Mouse (Mus musculus) forebrain, embryonic 10.5 days (tissue): ENCODE data around the gene Cd8b1. TPM values are rescaled to one million over a fixed set of nuclear protein-coding genes. Genes with fewer than 3 reads are reported as not detected.

Experiments
- DNase-seq: peaks from one replicate; pipeline ENCODE4 v3.0.0-alpha.2; 2017; ENCODE audit warnings: low spot score; ENCODE audit errors: extremely low spot score
- H3K27ac ChIP-seq: fragments of 300-500 bp; sonication (generic); 2 replicates; pipeline ENCODE4 v1.5.1; 2016; ENCODE audit warnings: mild to moderate bottlenecking
- H3K27me3 ChIP-seq: fragments of 300-500 bp; sonication (generic); 2 replicates; pipeline ENCODE4 v1.6.1; 2016; ENCODE audit warnings: mild to moderate bottlenecking; ENCODE audit not compliant: poor library complexity, severe bottlenecking
- H3K36me3 ChIP-seq: fragments of 300-500 bp; sonication (generic); replicated peaks from 2 replicates; pipeline ENCODE4 v1.6.1; 2016; ENCODE audit warnings: mild to moderate bottlenecking, moderate library complexity
- H3K4me1 ChIP-seq: fragments of 300-500 bp; sonication (generic); 2 replicates; pipeline ENCODE4 v1.6.1; 2016
- H3K4me3 ChIP-seq: fragments of 300-500 bp; sonication (generic); 2 replicates; pipeline ENCODE4 v1.5.1; 2016; ENCODE audit warnings: mild to moderate bottlenecking, moderate library complexity
- H3K9me3 ChIP-seq: fragments of 300-500 bp; sonication (generic); 2 replicates; pipeline ENCODE4 v1.6.1; 2016; ENCODE audit warnings: mild to moderate bottlenecking, moderate library complexity
- WGBS: fragments of 180-500 bp; shearing (Covaris S2); methylation state at CpG from one replicate; pipeline ENCODE4 v1.1.7; 2016; 5-methylcytosine and 5-hydroxymethylcytosine counted together
- polyA plus RNA-seq: library from polyadenylated mRNA; unstranded; fragments of >200 nt; fragmentation: Nextera tagmentation; extraction: Ambion mirVana; gene quantifications from 2 replicates; pipeline ENCODE4 v1.2.1, GENCODE M21; 2016

The Cd8b1 gene
- polyA plus RNA-seq, 1 experiment from 2014 or later: 0.09 TPM

DNA sequence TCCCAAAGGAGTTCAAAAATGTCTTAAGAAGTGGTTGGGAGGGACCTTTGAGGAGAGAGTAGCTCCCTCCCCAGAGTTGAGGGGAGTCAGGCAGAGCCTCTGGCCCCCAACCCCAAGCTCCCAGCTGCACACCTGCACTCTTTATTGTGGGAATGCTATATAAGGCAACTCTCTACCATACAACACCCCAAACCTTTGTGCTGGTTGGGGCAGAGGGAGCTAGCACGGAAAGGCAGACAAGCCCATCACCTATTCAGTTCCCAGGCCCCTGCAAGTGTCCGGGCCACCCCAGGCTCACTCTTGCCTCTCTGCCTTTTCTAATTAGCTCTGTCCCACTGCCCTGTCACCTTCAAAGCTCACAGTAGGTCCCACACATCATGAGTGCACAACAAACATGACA, 31.1 kb downstream of the Cd8b1 start:
- no peak overlapping the region for H3K27ac ChIP-seq
- H3K36me3 ChIP-seq: no peaks in the 10 kb centered on the region
- no peak for DNase-seq
- no peaks in the 10 kb centered on the region for H3K27me3 ChIP-seq
- 77% methylated on average over 2 of the region's 2 CpGs for WGBS
- H3K4me1 ChIP-seq: no peaks in the 10 kb centered on the region
- H3K9me3 ChIP-seq: no peaks in the 10 kb centered on the region; the same call in 1 of the 2 replicates
- H3K4me3 ChIP-seq: no peak overlapping the region

DNA sequence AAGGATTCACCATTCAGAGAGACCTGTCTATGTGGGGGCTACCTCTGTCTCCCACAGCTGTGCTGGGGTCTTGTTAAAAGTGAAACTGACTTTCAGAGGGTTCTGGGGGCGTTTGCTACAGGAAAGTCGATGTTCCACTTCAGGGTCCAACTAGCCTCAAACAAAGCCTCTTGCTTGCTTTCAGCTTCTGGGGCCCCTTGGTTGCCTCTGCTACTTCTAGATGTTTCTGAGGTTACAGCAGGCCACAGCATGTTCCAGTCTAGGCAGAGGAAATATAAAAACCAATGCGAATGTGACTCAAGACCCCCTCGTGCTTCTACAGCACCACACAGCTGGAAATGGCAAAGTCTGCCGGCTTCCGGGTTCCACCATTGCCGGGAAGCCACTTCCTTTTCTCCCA, 34.9 kb downstream of the Cd8b1 start:
- H3K4me3 ChIP-seq: no peak overlapping the region
- no peaks in the 10 kb centered on the region for H3K27me3 ChIP-seq
- no peak overlapping the region for H3K27ac ChIP-seq
- no peaks in the 10 kb centered on the region for H3K36me3 ChIP-seq
- WGBS: 93% methylated on average over 7 of the region's 7 CpGs
- no peaks in the 10 kb centered on the region for H3K4me1 ChIP-seq
- no peak for DNase-seq
- no peaks in the 10 kb centered on the region for H3K9me3 ChIP-seq

DNA sequence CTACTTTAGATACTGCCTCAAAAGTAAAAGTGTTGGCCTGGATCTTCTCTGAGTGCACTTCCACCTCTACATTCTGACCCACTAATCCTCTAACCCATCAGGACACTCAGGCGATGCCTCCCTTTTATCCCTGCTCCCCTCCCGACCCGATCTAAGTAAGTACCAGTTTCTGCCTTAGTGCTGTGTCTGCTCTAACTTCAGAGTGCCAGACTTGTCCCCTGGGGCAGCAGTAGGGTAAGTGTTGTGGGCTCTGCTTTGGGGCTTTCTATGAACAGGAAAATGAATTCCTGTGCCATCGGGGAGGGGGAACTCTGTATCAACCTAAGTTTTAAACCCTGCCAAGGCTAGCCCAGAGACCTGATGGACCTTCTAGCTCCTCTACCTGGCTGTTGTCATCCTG, 37.6 kb downstream of the Cd8b1 start:
- Histone ChIP-seq H3K27me3 (no peaks in the 10 kb centered on the region), H3K27ac (no peak overlapping the region), H3K9me3 (no peaks in the 10 kb centered on the region), H3K4me3 (no peak overlapping the region), H3K4me1 (no peaks in the 10 kb centered on the region), H3K36me3 (no peaks in the 10 kb centered on the region)
- DNase-seq: no peak
- WGBS: 72% methylated on average over 4 of the region's 4 CpGs

DNA sequence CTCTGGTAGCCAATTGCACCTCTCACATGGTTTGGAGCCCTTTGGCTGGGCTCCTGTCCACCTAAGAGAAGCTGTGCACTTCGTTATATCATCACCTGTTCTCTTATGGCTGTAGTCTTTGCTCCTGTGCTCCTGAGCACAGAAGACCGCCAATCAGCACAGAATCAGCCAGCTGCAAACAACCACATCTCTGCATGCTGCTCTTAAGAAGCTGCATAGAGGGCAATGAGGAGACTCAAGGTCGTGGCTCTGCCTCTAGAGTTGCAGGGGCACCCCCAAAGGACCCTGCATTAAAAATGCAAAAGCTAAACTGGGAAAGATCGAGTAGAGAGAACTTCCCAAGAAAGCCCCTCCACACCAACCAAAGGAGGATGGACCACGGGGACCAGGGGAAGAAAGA, 38.2 kb downstream of the Cd8b1 start:
- Histone ChIP-seq H3K27ac (no peak overlapping the region), H3K9me3 (no peaks in the 10 kb centered on the region), H3K27me3 (no peaks in the 10 kb centered on the region), H3K36me3 (no peaks in the 10 kb centered on the region), H3K4me3 (no peak overlapping the region), H3K4me1 (no peaks in the 10 kb centered on the region)
- WGBS: 62% methylated on average over 5 of the region's 5 CpGs
- DNase-seq: no peak

DNA sequence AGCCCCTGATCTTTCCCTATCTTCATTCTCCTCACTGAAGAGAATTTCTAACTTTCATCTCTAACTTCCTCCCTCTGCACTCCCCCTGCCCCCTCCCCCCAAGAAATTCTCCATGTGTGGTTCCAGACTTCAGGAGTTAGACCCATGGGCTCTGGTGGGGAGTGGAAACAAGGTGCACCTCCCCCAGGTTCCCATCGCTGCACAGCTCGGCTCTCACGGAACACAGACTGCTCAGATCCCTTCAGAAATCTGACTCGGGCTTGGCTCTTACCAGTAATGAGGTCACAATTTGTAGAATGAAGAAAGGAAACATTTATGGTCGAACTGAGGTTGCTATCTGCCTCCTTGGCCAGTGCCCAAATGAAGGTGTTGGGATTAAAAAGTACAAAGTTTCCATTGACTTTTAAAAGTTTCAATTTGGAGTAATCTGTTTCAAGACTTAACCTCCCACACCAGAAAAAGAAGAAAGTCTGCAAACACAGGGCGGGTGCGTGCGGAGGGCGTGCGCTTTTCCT, 38.6 kb downstream of the Cd8b1 start:
- H3K27ac ChIP-seq: no peak overlapping the region
- no peaks in the 10 kb centered on the region for H3K27me3 ChIP-seq
- H3K9me3 ChIP-seq: no peaks in the 10 kb centered on the region
- no peak overlapping the region for H3K4me3 ChIP-seq
- 90% methylated on average over 10 of the region's 10 CpGs for whole genome bisulfite sequencing
- no peaks in the 10 kb centered on the region for H3K36me3 ChIP-seq
- no peak for DNase-seq
- H3K4me1 ChIP-seq: no peaks in the 10 kb centered on the region

DNA sequence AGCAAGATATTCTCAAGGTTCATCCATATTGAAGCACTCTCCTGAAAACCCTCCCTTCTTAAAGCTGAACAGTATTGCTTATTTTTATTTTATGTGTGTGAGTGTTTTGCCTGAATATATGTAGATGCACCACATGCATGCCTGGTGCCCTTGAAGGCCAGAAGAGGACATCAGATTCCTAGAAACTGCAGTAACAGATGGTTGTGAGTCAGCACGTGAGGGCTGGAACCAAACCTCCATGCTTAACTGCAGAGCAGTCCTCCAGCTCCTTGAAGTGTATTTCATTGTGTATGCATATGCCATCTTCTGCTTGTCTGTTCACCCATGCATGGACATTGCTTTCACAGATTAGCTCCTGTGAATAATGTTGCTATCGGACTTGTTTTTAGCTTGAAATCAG, 41.4 kb downstream of the Cd8b1 start:
- H3K4me3 ChIP-seq: no peak overlapping the region
- H3K4me1 ChIP-seq: no peaks in the 10 kb centered on the region
- H3K27ac ChIP-seq: no peak overlapping the region
- no peak for DNase-seq
- H3K36me3 ChIP-seq: no peaks in the 10 kb centered on the region
- no peaks in the 10 kb centered on the region for H3K27me3 ChIP-seq
- 82% methylated on average over 2 of the region's 2 CpGs for WGBS
- H3K9me3 ChIP-seq: no peaks in the 10 kb centered on the region

DNA sequence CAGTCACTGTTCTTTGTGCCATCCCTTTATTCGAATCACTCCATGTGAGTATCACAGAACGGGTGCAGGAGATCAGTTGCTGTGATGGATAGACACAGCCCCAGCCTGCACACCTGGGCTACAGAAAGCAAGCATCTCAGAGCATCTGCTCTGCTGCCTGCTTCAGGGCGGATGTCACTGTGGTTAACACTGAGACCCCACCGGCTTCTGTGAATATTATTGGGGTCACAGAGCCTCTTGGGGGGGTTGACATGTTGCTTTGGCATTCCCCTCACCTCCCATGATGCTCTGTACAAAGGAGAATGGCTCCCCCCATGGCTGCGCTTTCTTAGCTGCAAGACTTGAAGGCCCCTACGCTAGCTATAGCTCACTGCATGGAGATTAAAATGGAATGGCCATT, 46.8 kb downstream of the Cd8b1 start:
- H3K4me3 ChIP-seq: no peak overlapping the region
- H3K27me3 ChIP-seq: no peaks in the 10 kb centered on the region
- no peak for DNase-seq
- no peaks in the 10 kb centered on the region for H3K36me3 ChIP-seq
- no peaks in the 10 kb centered on the region for H3K9me3 ChIP-seq
- no peaks in the 10 kb centered on the region for H3K4me1 ChIP-seq
- WGBS: 92% methylated on average over 6 of the region's 6 CpGs
- no peak overlapping the region for H3K27ac ChIP-seq

DNA sequence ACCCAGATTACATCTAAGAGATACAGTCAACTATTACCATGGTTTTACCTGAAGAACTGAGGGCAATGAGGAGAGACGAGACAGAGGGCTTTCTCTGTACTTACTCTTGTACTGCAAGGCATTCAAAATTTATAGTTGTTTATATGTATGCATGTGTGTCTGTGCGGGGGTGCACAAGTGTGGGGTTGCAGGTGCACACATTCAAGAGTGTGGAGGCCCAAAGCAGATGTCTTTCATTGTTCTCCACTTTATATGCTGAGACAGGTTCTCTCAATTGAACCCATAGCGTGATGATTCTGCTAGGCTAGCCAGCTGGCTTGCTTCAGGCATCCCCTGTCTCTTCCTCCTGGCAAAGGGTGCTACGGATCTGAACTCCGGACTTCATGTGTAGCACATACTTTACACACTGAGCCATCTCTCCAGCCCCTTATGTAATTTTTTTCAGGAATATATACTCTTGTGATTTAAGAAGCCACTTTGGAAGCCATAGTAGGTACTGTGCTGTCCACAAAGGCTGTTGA, 48.6 kb downstream of the Cd8b1 start:
- Histone ChIP-seq H3K4me3 (no peak overlapping the region), H3K9me3 (no peaks in the 10 kb centered on the region), H3K4me1 (no peaks in the 10 kb centered on the region), H3K27ac (no peak overlapping the region), H3K36me3 (no peaks in the 10 kb centered on the region), H3K27me3 (no peaks in the 10 kb centered on the region)
- 86% methylated on average over 5 of the region's 5 CpGs for WGBS
- no peak for DNase-seq

DNA sequence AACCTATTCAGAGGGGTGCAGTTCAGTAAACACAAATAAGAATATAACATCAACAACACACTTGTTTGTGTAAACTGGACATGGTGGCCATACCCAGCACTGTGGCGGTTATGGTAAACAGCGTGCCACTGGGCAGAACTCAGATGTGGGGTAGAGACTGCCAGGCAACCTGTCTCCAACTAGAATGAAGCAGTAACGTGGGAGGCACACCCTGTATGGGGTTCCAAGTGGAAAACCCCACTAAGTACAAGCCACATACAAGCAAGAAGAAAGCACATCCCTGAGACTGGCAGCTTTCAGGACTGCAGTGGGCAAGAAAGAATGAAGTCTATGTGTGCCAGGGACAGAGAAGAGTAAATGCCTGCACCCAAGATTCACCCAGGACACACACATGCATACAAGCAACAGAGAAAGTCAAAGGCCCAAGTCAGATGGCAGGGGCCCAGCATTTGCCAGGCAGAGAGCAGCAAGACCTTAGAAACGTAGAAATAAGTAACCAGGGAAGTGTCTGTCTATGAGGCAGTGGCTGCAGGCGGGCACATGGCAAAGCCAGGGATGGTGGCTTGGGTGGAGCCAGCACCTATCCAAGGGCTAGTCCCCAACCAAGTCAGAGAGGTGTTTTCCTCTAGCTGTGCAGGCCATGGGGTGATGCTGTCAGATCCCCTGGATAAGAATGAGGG, 49.6 kb downstream of the Cd8b1 start:
- Histone ChIP-seq H3K36me3 (no peaks in the 10 kb centered on the region), H3K27ac (no peak overlapping the region), H3K4me3 (no peak overlapping the region), H3K27me3 (no peaks in the 10 kb centered on the region), H3K9me3 (peaks cover 3% of the 10 kb centered on the region; the same call in 1 of the 2 replicates), H3K4me1 (no peaks in the 10 kb centered on the region)
- no peak for DNase-seq
- WGBS: 87% methylated on average over 5 of the region's 5 CpGs

DNA sequence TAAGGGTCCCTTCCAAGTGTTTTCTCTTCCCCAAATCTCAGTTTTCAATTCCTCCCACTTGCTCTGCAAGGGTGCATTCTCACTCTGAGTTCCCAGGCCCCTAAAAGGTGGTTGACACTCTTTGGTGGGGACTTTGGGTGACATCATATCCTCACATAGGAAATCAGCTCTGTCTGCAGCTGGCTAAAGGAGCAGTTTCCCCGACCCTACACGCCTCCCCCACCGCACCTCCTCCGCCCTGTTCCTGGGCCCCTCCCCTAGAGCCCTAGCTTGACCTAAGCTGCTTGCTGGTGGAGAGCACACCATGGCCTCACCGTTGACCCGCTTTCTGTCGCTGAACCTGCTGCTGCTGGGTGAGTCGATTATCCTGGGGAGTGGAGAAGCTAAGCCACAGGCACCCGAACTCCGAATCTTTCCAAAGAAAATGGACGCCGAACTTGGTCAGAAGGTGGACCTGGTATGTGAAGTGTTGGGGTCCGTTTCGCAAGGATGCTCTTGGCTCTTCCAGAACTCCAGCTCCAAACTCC, 50.7 kb downstream of the Cd8b1 start, which contains the start of gene Cd8a:
Gene Cd8a, plus strand, starts transcription at position 179 of the 527 bp plus-strand sequence.
- Histone ChIP-seq H3K4me1 (no peaks in the 10 kb centered on the region), H3K9me3 (peaks cover 9% of the 10 kb centered on the region; the same call in 1 of the 2 replicates), H3K27me3 (no peaks in the 10 kb centered on the region), H3K36me3 (no peaks in the 10 kb centered on the region), H3K27ac (no peak within 1 kb of the TSS), H3K4me3 (no peak within 1 kb of the TSS)
- DNase-seq: no peak
- 86% methylated on average over 14 of the region's 14 CpGs for WGBS

DNA sequence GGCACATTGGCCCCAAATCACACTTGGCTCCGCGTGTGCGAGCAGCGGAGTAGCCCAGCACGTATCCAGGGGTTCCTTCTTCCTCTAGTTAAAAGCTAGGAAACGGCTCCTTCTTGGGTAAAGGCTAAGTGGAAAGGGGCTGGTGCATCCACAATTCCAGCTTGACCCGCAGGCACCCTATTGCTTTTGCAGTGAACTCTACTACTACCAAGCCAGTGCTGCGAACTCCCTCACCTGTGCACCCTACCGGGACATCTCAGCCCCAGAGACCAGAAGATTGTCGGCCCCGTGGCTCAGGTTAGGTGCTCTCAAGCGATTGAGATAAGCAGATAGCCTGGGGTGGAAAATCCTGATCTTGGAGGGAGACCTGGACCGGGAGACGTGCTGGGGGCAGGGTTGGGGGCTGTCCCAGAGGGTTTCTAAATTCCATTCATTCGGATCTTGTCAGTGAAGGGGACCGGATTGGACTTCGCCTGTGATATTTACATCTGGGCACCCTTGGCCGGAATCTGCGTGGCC, 51.8 kb downstream of the Cd8b1 start:
- DNase-seq: no peak
- H3K4me1 ChIP-seq: no peaks in the 10 kb centered on the region
- no peaks in the 10 kb centered on the region for H3K27me3 ChIP-seq
- H3K9me3 ChIP-seq: peaks cover 11% of the 10 kb centered on the region; the same call in 1 of the 2 replicates
- H3K27ac ChIP-seq: no peak overlapping the region
- H3K36me3 ChIP-seq: no peaks in the 10 kb centered on the region
- 91% methylated on average over 19 of the region's 19 CpGs for WGBS
- H3K4me3 ChIP-seq: no peak overlapping the region

DNA sequence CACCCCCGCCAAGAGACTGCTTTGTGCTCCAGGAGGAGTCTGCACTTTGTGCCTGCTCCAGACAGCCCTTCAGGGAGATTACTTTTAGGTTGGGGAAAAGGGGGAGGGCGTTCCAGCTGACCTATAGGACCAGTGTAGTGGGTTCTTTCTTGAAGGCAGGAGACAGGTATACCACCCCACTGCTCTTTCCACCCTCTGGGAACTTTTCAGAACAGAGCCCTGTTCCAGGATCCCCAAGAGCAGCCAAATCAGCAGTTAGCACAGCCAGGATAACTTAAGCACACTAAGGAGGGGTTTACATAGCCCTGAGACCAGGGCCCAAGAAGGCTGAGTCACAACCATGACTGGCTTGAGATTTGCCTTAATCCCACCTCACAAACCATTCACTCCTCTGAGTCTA, 52.3 kb downstream of the Cd8b1 start:
- H3K4me1 ChIP-seq: no peaks in the 10 kb centered on the region
- no peak overlapping the region for H3K4me3 ChIP-seq
- no peak overlapping the region for H3K27ac ChIP-seq
- H3K36me3 ChIP-seq: no peaks in the 10 kb centered on the region
- DNase-seq: no peak
- 83% methylated on average over 2 of the region's 2 CpGs for WGBS
- no peaks in the 10 kb centered on the region for H3K27me3 ChIP-seq
- peaks cover 11% of the 10 kb centered on the region; the same call in 1 of the 2 replicates for H3K9me3 ChIP-seq

DNA sequence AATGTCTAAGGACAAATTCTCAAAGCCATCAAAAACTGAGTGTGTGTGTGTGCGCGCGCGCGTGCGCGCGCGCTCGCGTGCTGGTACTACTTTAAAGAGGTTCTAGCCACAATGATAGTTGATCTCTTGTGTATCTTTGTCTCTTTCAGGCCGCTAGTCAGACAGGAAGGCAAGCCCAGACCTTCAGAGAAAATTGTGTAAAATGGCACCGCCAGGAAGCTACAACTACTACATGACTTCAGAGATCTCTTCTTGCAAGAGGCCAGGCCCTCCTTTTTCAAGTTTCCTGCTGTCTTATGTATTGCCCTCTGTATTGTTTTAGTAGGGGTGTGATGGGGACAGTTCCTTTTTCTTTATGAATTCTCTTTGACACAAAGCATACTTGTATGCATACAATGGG, 54.1 kb downstream of the Cd8b1 start:
- Histone ChIP-seq H3K4me3 (no peak overlapping the region), H3K27ac (no peak overlapping the region), H3K27me3 (no peaks in the 10 kb centered on the region), H3K36me3 (no peaks in the 10 kb centered on the region), H3K9me3 (peaks cover 11% of the 10 kb centered on the region; the same call in 1 of the 2 replicates), H3K4me1 (no peaks in the 10 kb centered on the region)
- WGBS: 96% methylated on average over 13 of the region's 13 CpGs
- DNase-seq: no peak
